Mouse (Mus musculus): ENCODE data around the gene Fgfr2.

DNA sequence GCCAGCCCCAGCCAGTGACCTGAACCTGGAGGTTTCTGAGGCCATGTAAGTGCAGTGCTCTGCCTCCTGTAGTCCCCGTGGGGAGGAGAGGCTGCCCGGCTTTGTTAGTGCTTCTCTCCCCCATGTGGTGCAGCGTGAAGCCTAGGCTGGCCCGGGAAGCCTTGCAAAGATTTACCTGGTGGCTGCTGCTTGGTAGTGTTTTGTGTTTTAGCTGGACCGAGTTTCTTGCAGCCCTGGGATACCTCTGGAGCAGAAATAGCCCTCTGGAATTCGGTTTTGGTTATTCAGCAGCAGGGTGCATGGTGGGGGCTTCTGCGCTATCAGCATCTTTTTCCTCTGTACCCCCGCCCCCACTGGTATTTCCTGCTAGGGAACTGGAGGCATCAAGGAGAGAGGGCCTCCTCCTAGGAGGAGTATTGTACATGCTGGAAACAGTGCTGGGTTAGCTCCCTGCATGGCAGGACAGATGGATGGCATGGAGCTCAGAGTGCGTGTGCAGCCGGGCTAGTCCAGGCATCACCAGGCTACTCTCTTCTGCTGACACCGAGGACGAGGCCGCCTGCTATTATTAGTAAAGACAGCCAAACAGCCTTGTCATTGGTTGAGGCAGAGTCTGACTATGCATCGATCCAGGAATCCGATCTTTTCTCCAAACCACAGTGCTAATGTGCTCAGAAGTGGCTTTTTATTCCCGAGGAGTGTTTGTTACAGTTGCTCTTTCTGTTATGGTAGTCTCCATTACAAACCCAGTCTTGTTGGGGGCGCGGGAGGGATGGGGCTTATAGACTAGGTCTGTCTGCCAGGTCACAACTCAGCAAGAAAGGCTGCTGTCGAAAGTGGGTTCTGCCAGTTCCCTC is 2430.0 kb downstream of the Fgfr2 start:
- no peak for TF ChIP-seq CTCF (IDR thresholded peaks at IDR 0.05; ENCODE audit: extremely low read depth, insufficient read length, insufficient replicate concordance, low read depth, low read length)
- no peak for TF ChIP-seq POLR2A (IDR thresholded peaks at IDR 0.05; ENCODE audit: low read depth, low read length)

Measured in small intestine, adult 2 months (tissue).